Mouse (Mus musculus): ENCODE results near the gene Gm9964. TPM values are rescaled to one million over a fixed set of nuclear protein-coding genes. Genes with fewer than 3 reads are reported as not detected.
A peak's percentile ranks its signal among the peaks of the same experiment; 100 is the strongest.
"Not testable (repeated sequence)": the region's sequence is repeated elsewhere in the genome, so short reads cannot be mapped to it uniquely, and the experiment has no call there.

Gene Gm9964
- polyA plus RNA-seq, 1 experiment from 2014 or later = not detected

DNA sequence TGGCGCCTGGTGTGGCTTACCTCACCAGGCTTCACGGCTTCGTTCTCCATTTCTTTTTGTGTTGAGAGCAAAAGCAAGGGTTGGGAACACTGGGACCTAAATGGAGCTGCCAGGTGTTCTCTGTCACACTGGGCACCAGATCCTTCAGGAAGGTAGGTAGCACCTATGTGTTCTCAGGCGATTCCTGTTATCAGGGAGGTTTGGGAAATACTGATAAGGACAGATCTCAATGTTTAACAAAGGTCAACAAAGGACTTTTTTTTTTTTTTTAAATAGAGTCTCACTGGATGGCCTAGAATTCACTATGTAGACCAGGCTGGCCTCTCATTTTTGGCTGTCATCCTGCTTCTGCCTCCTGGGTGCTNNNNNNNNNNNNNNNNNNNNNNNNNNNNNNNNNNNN, 22.9 kb downstream of the Gm9964 start:
- no peaks in the 10 kb centered on the region for H3K4me1 ChIP-seq (ENCODE audit: control insufficient read depth, insufficient read depth, low read length)
- H3K27me3 ChIP-seq (ENCODE audit: control insufficient read depth, insufficient read depth, low read length) = no peaks in the 10 kb centered on the region
- H3K9ac ChIP-seq (ENCODE audit: low read length) = no peak overlapping the region
- no peaks in the 10 kb centered on the region for H3K9me3 ChIP-seq (replicated peaks; ENCODE audit: control insufficient read depth, low read length)
- ATAC-seq (replicated peaks; ENCODE audit: extremely low read depth, insufficient read depth, low FRiP score) = no peak
- H3K4me3 ChIP-seq (ENCODE audit: low read length) = no peak overlapping the region
- WGBS = 63% methylated on average over 4 of the region's 4 CpGs
- H3K36me3 ChIP-seq (ENCODE audit: control insufficient read depth, insufficient read depth) = no peaks in the 10 kb centered on the region
- H3K27ac ChIP-seq (ENCODE audit: low read length) = no peak overlapping the region
- H3K4me2 ChIP-seq (ENCODE audit: low read depth, low read length) = no peak overlapping the region

DNA sequence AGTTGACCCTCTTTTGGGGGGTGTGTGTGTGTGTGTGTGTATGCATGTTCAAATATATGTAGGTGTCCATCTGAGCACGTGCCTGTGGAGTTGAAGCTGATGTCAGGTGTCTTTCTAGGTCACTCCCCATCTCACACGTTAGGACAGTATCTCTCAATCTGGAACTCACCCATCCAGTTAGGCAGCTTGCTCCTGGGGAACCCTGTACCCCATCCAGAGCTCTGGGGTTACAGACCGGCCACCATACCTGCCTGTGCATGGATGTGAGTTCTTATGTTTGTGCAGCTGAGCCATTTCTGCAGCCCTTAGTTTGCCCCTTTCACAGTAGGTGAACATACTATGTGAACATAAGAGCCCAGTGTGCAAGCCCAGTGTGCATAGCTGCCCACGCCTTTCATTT, 23.7 kb downstream of the Gm9964 start:
- H3K9me3 ChIP-seq (replicated peaks; ENCODE audit: control insufficient read depth, low read length) = no peaks in the 10 kb centered on the region
- no peak overlapping the region for H3K9ac ChIP-seq (ENCODE audit: low read length)
- H3K27ac ChIP-seq (ENCODE audit: low read length) = no peak overlapping the region
- 68% methylated on average over 4 of the region's 4 CpGs for WGBS
- H3K4me1 ChIP-seq (ENCODE audit: control insufficient read depth, insufficient read depth, low read length) = no peaks in the 10 kb centered on the region
- no peak for ATAC-seq (replicated peaks; ENCODE audit: extremely low read depth, insufficient read depth, low FRiP score)
- H3K27me3 ChIP-seq (ENCODE audit: control insufficient read depth, insufficient read depth, low read length) = no peaks in the 10 kb centered on the region
- no peak overlapping the region for H3K4me2 ChIP-seq (ENCODE audit: low read depth, low read length)
- no peak overlapping the region for H3K4me3 ChIP-seq (ENCODE audit: low read length)
- H3K36me3 ChIP-seq (ENCODE audit: control insufficient read depth, insufficient read depth) = no peaks in the 10 kb centered on the region

DNA sequence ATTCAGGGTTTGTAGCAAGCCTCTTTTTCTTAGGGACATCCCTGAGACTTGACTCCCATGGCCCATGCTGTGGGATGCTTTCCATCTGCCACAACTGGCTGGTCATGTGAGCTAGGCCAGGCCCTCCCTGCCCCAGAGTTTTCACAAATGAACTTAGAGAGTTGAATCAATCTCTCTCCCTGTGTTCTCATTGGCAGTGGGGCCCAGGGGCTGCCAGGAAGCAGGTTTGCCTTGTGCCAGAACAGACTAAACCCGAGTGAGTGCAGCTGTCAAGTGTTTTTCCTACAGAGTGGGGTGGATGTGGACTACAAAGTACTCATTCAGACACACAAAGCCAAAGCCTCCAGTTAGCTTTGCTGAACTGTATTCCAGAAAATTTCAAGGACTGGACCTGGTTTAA, 29.5 kb downstream of the Gm9964 start:
- Histone ChIP-seq H3K27ac (ENCODE audit: low read length) (no peak overlapping the region), H3K9me3 (replicated peaks; ENCODE audit: control insufficient read depth, low read length) (no peaks in the 10 kb centered on the region), H3K9ac (ENCODE audit: low read length) (no peak overlapping the region), H3K36me3 (ENCODE audit: control insufficient read depth, insufficient read depth) (no peaks in the 10 kb centered on the region), H3K4me2 (ENCODE audit: low read depth, low read length) (no peak overlapping the region), H3K4me1 (ENCODE audit: control insufficient read depth, insufficient read depth, low read length) (peaks cover 9% of the 10 kb centered on the region; the same call in 1 of the 2 replicates), H3K27me3 (ENCODE audit: control insufficient read depth, insufficient read depth, low read length) (no peaks in the 10 kb centered on the region), H3K4me3 (ENCODE audit: low read length) (no peak overlapping the region)
- WGBS = 15% methylated on average over 1 of the region's 1 CpGs
- peak; percentile 14; the same call in 1 of the 2 replicates for ATAC-seq (replicated peaks; ENCODE audit: extremely low read depth, insufficient read depth, low FRiP score)

DNA sequence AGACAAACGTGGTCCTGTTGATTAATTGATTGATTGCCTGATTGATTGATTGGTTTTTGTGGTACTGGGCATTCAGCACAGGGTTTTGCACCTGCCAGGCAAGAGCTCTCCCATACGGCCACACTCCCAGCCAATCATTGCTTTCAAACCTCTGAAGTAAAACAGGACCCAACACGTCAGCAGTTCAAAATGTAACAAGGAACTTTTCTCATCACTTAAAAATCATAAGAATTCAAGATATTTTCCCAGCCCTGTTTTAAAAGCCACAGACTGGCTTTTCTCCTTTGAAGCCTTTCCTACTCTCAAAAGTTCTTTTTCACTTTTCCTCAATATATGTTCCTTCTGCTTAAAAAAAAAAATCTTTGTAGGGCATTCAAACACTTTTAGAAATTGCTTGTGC, 32.3 kb downstream of the Gm9964 start:
- Histone ChIP-seq H3K4me2 (ENCODE audit: low read depth, low read length) (no peak overlapping the region), H3K36me3 (ENCODE audit: control insufficient read depth, insufficient read depth) (no peaks in the 10 kb centered on the region), H3K9me3 (replicated peaks; ENCODE audit: control insufficient read depth, low read length) (no peaks in the 10 kb centered on the region), H3K4me3 (ENCODE audit: low read length) (no peak overlapping the region), H3K4me1 (ENCODE audit: control insufficient read depth, insufficient read depth, low read length) (peaks cover 9% of the 10 kb centered on the region; the same call in 1 of the 2 replicates), H3K27ac (ENCODE audit: low read length) (peak overlapping the region; percentile 10; the same call in 1 of the 2 replicates), H3K9ac (ENCODE audit: low read length) (no peak overlapping the region), H3K27me3 (ENCODE audit: control insufficient read depth, insufficient read depth, low read length) (no peaks in the 10 kb centered on the region)
- no peak for ATAC-seq (replicated peaks; ENCODE audit: extremely low read depth, insufficient read depth, low FRiP score)
- 30% methylated on average over 3 of the region's 3 CpGs for WGBS

DNA sequence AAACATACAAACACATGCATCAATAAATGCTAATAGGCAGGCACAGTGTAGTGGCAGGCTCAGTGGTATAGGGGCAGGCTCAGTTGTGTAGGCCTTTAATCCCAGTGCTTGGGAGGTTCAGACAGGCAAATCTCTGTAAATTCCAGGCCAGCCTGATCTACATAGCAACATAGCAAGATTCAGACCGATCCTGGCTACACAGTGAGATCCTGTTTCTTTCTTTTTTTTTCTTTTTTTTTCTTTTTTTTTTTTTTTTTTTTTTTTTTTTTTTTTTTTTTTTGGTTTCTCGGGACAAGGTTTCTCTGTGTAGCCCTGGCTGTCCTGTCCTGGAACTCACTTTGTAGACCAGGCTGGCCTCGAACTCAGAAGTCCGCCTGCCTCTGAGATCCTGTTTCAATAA, 36.6 kb downstream of the Gm9964 start:
- H3K4me3 ChIP-seq (ENCODE audit: low read length); H3K27ac ChIP-seq (ENCODE audit: low read length); H3K4me2 ChIP-seq (ENCODE audit: low read depth, low read length); H3K4me1 ChIP-seq (ENCODE audit: control insufficient read depth, insufficient read depth, low read length); H3K36me3 ChIP-seq (ENCODE audit: control insufficient read depth, insufficient read depth); ATAC-seq (replicated peaks; ENCODE audit: extremely low read depth, insufficient read depth, low FRiP score); H3K27me3 ChIP-seq (ENCODE audit: control insufficient read depth, insufficient read depth, low read length); H3K9ac ChIP-seq (ENCODE audit: low read length); H3K9me3 ChIP-seq (replicated peaks; ENCODE audit: control insufficient read depth, low read length): not testable (repeated sequence)
- 87% methylated on average over 4 of the region's 4 CpGs for WGBS

DNA sequence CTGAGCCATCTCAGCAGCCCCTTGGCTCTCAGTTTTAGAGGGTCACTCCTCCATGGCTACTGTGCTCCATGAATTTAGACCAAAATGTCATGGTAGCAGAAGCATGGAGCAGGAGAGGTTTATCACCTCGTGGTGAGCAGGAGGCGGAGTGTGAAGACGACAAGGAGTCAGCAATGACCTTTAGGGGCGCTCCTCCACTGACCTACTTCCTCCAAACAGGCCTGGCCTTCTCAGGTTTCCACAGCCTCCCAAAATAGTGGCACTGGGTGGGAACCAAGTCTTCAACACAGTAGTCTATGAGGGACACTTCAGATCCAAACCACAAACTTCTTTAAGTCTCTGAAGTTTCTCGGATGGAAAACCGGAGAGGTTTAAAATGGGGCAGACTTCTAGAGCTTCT, 38.0 kb downstream of the Gm9964 start:
- peaks cover 2% of the 10 kb centered on the region; the same call in 1 of the 2 replicates for H3K4me1 ChIP-seq (ENCODE audit: control insufficient read depth, insufficient read depth, low read length)

DNA sequence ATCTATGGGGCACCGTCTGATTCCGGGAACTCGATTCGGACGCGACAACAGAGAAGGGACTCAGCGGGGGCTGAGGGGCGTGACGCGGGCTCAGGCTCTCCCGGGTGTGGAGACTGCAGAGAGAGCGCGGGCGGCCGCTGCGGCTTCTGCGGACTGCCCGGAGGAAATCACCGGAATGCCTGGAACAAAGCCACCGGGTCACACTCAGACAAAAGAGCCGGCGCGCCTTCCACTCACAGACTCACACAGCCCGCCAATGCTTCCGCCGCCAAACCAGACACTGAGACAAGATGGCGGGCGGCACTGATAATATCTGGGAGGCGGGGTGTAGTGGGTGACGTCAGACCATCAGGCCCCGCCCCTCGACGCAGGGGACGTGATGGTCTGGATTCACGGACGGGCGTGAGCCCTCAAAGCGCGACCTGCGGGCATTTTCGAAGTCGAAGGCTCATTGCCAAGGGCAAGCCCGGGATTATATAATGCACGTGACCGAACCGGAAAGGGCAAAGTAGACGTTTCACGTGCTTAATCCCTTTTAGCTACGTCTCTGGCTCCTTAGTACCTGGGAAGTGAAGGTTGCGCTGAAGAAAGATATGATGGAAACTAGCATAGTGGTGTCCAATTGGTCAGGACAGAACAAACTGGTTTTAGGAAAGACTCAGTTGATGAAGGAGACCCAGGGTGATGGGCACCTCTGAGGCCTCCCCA, 42.2 kb downstream of the Gm9964 start, which contains the start of gene Wsb1:
Wsb1 (minus strand) TSS at position 281 of the 708 bp plus-strand sequence.
- Histone ChIP-seq H3K4me2 (ENCODE audit: low read depth, low read length) (peak within 1 kb of the TSS; percentile 91), H3K27me3 (ENCODE audit: control insufficient read depth, insufficient read depth, low read length) (no peaks in the 10 kb centered on the region), H3K36me3 (ENCODE audit: control insufficient read depth, insufficient read depth) (peaks cover 8% of the 10 kb centered on the region), H3K9me3 (replicated peaks; ENCODE audit: control insufficient read depth, low read length) (no peaks in the 10 kb centered on the region), H3K4me1 (ENCODE audit: control insufficient read depth, insufficient read depth, low read length) (peaks cover 14% of the 10 kb centered on the region), H3K27ac (ENCODE audit: low read length) (peak within 1 kb of the TSS; percentile 98), H3K4me3 (ENCODE audit: low read length) (peak within 1 kb of the TSS; percentile 98), H3K9ac (ENCODE audit: low read length) (peak within 1 kb of the TSS; percentile 99)
- peak; percentile 92 for ATAC-seq (replicated peaks; ENCODE audit: extremely low read depth, insufficient read depth, low FRiP score)
- 2% methylated on average over 50 of the region's 50 CpGs for WGBS

More for the DNA sequence above, 38.0 kb downstream of the Gm9964 start:
- Histone ChIP-seq H3K4me3 (ENCODE audit: low read length) (no peak overlapping the region), H3K9ac (ENCODE audit: low read length) (no peak overlapping the region), H3K36me3 (ENCODE audit: control insufficient read depth, insufficient read depth) (no peaks in the 10 kb centered on the region), H3K27me3 (ENCODE audit: control insufficient read depth, insufficient read depth, low read length) (no peaks in the 10 kb centered on the region), H3K9me3 (replicated peaks; ENCODE audit: control insufficient read depth, low read length) (no peaks in the 10 kb centered on the region), H3K27ac (ENCODE audit: low read length) (no peak overlapping the region), H3K4me2 (ENCODE audit: low read depth, low read length) (no peak overlapping the region)
- no peak for ATAC-seq (replicated peaks; ENCODE audit: extremely low read depth, insufficient read depth, low FRiP score)
- 60% methylated on average over 6 of the region's 6 CpGs for WGBS

DNA sequence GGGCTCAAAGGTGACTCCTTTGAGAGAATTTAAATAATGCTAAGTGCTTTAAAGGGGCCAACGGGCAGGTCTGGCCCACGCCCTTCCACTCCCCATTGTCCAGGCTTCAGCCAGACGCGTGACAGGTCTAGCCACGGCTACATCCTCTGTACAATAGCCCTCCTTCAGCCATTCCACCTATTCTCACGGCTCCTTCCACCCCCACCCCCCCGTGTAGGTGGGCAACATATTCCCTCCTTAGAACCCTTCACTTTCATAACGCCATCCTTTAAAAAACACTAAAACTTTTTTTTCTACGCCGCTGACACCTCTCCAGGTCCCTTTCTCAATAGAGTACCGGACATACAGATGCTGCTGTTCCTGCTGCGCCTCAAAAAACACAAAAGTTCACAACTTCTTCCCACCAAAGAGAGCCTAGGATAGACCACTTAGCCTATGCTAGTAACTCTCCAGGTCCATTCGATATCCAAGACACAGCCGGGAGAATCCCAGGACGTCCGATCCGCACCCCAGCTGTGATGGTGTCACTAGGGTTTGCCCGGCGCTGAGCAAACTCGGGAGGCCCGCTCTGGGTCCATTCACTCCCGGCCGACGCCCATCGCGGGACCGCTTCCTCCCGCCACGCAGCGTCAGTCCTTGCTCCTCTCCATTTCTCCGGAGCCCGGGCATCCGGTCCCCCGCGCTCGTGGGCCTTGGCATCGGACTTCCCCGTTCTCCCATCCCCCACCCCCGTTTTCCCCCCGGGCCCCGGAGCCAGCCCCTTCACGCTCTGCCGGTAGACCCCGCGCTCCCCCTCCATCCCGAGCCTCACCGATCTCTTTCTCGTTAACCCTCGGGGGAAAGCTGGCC, 42.9 kb downstream of the Gm9964 start:
- Histone ChIP-seq H3K27ac (ENCODE audit: low read length) (peak overlapping the region; percentile 98), H3K9me3 (replicated peaks; ENCODE audit: control insufficient read depth, low read length) (no peaks in the 10 kb centered on the region), H3K9ac (ENCODE audit: low read length) (peak overlapping the region; percentile 99), H3K4me2 (ENCODE audit: low read depth, low read length) (peak overlapping the region; percentile 91), H3K36me3 (ENCODE audit: control insufficient read depth, insufficient read depth) (peaks cover 10% of the 10 kb centered on the region), H3K4me1 (ENCODE audit: control insufficient read depth, insufficient read depth, low read length) (peaks cover 14% of the 10 kb centered on the region), H3K27me3 (ENCODE audit: control insufficient read depth, insufficient read depth, low read length) (no peaks in the 10 kb centered on the region), H3K4me3 (ENCODE audit: low read length) (peak overlapping the region; percentile 98)
- WGBS = under 1% methylated on average over 49 of the region's 49 CpGs
- ATAC-seq (replicated peaks; ENCODE audit: extremely low read depth, insufficient read depth, low FRiP score) = peak; percentile 59
